Mouse (Mus musculus) cortical plate, adult 2 months (tissue): ENCODE data around the gene Foxp1.

Experiments used
- CTCF ChIP-seq: fragments of 200-500 bp; IDR thresholded peaks from 2 replicates; pipeline ENCODE4 v1.5.1; 2011; ENCODE audit warnings: mild to moderate bottlenecking, control low read depth, low read length; ENCODE audit not compliant: insufficient read depth; ENCODE audit errors: extremely low read depth
- POLR2A ChIP-seq: fragments of 200-500 bp; IDR thresholded peaks from 2 replicates; pipeline ENCODE4 v1.6.1; 2011; ENCODE audit warnings: mild to moderate bottlenecking, low read length, control low read depth; ENCODE audit not compliant: insufficient read depth; ENCODE audit errors: extremely low read depth

DNA sequence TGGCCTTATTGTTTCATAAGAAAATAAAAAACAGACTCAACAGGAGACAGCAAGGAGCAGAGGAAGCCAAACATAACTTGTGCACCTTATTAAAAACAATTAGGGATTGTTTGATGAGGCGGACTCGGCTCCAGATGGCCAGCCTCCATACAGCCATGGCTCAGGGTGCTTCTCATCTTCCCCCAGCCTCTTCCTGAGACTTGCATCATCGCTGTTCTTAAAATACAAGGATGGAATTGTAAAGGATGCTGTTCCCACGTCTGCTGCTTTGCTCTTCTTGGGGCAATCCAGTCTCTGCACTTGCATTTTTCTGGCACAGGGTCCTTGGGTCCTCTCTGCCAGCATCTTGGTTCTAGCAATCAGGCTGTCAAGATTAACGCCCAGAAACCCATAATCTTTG, 49.5 kb upstream of the Foxp1 start:
- TF ChIP-seq CTCF (no peak), POLR2A (no peak)
